Mouse (Mus musculus) layer of hippocampus, adult 11-12 months (tissue): ENCODE measurements around the gene Zfp57.
A peak's percentile ranks its signal among the peaks of the same experiment; 100 is the strongest.
"Not testable (repeated sequence)": the region's sequence is repeated elsewhere in the genome, so short reads cannot be mapped to it uniquely, and the experiment has no call there.

ENCODE experiments used
- DNase-seq: peaks from one replicate; pipeline ENCODE4 v3.0.0; 2022; ENCODE audit warnings: low spot score

Zfp57 gene

DNA sequence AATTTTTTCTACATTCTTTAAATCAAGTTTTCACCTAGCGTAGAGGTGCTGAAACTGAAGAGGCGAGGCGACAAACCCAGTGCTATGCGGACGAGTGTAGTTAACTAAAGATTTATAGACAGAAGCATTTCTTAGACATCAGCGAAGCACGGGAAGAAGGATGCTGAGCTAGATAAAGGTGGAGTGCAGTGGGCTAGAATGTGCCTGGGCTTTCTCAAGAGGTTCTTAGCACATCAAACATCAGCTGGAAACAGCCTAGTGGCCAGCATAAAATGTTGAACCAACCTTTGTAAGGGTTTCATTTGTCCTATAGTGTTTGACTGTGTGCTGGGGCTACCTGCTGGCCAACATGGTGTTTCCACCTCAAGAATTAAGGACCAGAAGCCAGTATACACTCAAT, at the start of gene Zfp57:
TSS of gene Zfp57 (plus strand) at position 301 of the 400 bp plus-strand sequence.
- no peak for DNase-seq

DNA sequence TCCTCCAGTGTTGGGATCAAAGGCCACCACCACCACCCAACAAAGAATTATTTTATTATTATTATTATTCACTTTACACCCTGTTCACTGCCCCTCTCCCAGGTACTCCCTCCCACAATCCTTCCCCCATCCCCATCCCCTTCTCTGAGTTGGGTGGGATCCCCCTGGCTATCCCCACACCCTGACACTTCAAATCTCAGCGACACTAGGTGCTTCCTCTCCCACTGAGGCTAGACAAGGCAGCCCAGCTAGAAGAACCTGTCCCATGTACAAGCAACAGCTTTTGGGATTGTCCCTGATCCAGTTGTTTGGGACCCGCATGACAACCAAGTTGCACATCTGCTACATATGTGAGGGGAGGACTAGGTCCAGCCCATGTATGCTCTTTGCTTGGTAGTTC, 48.3 kb upstream of the Zfp57 start:
- DNase-seq = no peak

DNA sequence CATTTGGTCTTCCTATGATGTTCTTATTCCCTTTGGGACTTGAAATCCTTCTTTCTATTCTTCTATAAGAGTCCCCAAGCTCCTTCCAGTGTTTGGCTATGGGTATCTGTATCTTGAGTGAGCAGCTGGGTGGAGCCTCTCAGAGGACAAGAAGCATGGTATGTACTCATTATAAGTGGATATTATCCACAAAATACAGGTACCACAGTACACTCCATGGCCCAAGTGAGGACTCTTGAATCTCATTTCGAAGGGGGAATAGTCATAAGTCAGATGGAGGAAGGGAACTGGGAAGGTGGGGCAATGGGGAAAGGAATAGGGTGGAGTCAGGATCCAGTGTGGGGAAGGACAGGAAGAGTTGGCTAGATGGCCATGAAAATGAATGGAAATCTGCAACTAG, 47.9 kb upstream of the Zfp57 start:
- no peak for DNase-seq

DNA sequence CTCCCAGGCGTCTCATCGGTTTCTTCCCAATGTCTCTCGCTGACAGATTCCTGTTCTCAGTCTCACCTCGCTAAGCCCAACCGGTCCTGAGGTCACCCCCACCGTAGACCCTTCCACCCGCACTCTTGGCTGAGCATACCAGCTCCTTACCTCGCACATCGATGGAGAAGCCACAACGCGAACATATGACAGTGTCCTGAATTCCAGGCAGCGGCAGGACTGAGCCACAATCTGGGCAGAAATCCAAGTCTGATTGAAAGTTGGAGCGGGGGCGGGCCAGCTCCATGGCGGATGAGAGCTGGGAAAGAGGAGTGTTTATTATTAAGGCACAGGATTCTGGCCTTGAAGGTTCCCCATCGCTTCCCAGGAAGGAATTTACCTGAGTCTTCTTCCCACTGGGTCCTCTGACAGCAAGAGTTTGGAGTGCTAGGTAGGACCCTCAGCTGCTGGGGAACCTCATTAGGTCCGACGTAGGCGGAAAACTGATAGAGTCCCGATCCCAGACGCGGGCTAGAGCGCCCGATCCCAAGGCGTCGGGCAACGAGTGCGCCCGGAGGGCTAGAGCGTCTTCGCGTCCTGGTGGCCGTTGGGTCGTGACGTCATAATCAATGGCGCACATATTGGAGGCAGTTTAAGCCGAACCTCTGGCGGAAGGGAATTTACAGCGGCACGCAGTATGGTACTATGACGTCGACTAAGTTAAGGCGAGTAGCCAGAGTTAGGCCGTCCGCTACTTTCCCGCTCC, 42.8 kb upstream of the Zfp57 start, which contains the start of the genes Znrd1 and Znrd1as:
TSS of gene Znrd1 (minus strand) at position 561 of the 745 bp plus-strand sequence.
TSS of gene Znrd1as (plus strand) at position 594 of the 745 bp plus-strand sequence.
- DNase-seq = peak; percentile 97

DNA sequence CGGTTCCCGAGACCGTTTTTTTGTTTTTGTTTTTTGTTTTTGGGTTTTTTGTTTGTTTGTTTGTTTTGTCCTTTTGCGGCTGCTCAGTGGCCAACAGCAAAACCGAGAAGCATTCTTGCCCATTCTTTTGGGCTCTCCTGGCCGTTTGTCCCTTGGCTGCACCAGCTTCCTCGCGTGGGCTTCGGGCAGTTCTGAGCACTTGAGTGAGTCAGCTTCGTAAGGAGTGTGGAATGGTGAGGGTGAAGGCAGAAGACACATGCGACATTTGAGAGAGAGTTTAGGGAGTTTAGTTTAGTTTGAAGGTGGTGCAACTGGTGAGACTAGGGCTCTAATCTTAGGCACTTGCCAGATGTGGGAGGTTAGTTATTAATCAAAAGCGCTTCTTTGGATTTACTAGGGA, 42.1 kb upstream of the Zfp57 start:
- DNase-seq = no peak

DNA sequence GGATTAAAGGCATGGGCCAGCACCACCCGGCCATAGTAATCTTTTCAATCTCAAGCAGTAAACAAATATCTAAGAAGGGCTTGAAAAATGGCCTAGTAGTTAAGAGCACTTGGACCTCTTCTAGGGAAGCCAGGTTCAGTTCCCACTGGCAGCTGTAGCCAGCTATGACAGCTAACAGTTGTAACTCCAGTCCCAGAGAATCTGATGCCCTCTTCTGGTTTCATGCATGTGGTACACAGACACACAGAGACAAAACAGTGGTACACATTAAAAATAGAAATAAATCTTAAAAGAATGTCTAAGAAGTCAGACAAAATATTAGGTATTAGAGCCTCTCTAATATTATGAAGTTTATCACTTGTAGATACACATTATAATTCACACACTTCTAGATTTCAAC, 39.8 kb upstream of the Zfp57 start:
- no peak for DNase-seq

DNA sequence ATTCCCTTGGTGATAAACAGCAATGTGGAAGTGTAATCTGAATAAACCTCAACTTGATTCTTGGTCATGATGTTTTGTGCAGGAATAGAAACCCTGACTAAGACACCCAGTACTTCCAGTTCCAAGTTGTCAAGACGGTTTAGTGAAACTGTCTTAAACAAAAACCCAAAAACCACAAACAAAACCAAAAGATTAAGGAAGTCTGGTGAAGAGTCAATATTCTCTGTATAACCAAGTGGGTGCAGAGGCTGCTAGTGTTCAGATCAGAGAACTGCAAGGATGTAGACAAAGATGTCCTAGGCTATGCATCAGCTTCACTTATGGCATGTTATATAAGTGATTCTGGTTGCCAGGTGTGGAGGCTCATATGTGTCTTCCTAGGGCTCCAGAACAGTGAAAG, 34.1 kb upstream of the Zfp57 start:
- no peak for DNase-seq

DNA sequence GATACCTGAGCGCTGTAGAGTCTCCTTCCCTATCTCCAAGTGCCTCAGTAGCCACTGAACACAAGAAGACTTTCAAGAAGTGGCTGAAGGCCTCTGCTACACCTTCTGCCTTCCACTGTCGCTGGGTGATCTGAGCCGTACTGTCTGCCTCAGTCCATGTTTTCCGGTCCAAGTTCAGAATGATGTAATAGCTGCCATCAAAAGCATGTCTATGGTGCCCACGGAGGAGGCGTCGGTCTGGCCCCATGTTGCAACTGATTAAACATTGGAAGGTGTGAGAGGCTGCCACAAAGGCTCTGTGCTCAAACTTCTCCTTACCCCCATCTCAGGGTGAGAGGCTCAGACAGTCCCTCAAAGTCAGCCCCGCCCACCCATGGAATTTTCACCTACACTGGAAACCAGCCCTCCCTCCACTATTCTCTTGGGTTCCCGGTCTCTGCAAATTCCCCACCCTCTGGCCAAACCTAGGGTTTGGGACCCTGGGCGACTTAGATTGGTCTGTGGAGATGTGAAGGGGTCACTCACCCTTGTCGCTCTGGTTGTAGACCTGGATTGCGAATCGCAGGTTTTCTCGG, 30.6 kb upstream of the Zfp57 start:
- no peak for DNase-seq

DNA sequence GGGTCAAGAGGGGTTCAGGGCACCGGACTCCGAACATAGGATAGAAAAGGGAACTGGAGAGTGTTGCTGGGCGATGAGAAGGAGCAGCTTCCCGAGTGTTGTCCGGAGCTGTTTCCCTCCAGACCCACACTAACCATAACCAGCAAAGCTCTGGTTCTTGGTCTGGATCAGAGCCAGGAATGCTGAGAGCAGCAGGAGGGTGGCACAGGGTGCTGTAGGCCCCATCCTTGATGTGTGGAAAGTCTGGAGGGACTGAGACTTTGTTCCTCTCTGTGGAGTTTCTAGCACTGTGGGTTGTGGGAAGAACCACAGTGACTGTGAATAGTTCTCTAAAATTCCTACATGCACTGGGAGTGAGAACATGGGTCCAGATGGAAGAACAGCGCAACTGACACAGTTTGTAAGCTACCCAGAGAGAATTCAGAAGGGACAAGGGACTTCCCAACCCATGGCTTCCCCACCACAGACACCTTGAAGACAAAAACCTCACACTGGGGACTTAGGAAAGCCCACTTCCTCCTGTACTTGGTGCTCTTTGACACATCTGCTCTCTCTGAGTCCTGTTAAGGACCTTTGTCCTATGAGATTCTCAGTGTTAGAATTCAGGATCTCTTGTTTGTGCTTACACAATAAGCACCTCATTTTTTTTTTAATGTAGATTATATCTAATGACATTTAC, 29.7 kb upstream of the Zfp57 start:
- DNase-seq = no peak

DNA sequence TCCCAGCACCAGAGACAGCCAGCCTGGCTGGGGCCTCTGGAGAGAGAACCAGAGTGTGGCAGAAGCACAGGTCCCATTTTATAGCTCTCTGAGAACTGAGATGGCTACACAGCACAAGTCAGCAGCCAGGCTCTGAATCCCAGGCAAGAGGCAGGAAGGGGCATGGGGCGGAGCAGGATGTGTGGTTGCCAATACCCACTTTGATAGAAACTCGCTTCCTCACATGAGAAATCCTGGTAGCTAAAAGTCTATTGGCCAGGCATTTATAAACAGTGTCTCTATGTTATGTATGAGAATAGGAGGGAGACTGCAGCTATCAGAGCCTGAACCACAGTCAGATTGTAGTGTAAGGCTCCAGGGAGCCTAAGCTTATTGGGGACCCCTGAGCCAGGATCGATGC, 28.2 kb upstream of the Zfp57 start:
- no peak for DNase-seq

DNA sequence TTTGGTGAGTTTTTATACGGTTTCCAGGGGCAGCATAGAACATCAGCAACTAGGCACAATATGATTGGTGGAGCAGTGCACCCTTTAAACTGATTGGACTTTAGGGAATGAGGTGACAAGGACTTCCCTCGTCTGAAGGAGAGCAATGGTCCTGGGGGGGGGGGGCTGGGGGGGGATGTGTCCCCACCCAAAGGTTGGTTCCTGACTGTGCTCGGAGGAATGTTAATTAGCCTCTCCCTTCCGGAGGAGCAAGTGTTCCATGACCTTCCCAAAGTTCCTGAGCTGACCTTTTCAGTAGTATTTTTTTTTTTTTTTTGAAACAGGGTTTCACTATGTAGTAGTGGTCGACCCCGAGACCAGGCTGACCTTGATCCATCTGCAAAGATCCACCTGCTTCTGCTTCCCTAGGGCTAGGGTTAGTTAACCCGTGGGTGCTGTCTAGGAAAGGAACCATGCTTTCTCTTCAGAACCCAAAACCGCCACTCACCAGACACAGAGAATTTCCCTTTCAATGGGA, 27.6 kb upstream of the Zfp57 start:
- DNase-seq = no peak

DNA sequence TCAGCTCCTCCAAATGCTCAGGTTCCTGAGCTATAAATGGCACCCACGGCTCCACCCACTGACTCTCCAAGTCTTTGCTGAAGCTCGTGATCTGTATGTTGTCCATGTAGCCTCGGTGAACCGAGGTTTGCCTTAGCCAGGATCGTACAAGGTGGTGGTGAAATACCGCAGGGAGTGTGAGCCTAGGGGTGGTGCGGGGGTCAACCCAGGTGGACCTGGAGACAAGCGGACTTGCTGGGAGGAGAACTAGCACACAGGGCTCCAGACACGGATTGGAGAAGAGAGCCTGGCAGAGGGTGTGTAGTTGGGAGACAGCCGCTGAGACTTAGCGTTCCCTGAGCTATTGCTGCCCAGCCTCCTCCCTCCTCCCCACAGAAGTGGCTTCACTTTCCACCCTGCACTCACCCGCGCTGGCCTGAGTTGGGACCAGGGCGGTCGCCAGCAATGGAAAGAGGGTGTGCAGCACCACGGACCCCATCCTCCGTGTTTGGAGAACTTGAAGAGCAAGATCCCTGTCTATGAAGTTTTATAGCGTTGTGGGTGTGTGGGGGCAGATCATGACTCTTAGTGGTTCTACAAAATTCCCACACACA, 19.6 kb upstream of the Zfp57 start, which contains the start of gene 2410137M14Rik:
TSS of gene 2410137M14Rik (minus strand) at position 17 of the 593 bp plus-strand sequence.
- DNase-seq = no peak

DNA sequence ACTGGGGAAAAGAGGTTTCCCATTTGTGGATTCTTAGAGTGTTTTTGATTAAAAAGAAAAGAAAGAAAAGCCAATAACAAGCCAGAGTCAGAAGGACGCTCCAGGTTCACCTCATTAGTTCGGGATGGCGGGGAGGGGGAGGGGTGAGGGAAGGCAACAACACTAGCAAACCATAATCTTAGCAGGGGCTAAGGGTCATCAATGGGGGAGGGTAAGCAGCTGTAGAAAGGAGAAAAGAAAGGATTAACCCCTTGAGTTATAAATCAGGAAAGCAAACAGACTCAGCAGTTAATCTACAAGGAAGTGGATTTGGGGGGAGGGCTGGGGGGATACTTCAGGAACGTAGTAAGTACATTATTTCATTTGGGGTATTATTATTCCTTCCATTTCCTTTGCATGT, 19.1 kb upstream of the Zfp57 start:
- DNase-seq = no peak

DNA sequence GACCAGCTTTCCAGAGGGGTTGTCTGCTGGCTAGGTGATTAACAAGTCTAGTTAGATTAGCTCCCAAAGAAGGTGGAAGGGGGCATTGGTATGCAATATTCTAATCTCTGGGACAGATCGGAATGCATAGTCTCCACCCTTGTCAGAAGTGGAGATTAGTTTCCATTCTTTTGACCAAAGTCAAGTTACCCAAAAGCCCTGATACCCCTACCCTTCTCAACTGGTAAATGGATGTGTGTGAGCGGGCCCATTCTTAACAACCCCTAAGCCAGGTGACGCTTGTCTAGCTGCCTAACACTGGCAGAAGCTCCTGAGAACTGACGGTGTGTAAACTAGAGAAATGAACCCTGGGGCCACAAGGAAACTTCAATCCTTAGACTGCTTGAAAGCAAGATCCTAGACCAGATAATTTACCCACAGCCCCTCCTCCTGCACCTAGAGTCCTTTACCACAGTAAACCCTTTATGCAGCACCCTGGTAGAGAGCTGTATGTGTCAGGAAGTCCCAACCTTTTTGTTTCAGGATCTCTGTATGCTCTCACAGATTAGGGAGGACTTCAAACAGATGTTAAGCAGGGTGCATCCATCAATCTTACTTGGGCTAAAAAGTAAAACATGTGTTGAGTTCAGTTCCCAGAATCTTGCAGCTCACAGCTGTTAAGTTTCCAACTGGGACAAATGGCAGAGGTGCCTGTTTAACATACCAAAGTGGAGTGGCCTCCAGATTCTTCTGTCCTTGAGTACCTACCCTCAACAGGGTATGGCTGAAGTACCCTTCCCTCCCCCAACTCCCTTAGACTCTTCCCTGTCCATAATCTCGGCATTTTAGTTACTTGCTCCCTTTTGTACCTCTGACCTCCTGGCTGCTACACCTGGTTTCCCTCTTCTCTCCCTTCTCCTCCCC, 18.5 kb upstream of the Zfp57 start:
- no peak for DNase-seq

DNA sequence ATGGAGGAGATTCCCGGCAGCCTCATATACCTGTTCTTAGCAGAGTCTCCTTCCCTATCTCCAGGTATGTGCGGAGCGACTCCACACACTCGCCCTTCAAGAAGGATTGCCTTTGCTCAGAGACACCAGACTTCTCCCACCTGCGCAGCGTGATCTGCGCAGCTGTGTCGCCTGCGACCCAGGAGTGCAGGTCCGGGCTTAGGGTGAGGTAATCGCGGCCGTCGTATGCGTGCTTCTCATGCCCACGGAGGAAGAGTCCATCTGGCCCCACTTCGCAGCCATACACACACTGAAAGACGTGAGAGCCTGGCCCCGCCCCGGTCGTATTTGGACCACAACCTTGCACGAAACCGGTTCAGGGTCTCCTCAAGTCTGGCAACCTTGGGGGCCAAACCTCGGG, 12.5 kb upstream of the Zfp57 start:
- DNase-seq = no peak

DNA sequence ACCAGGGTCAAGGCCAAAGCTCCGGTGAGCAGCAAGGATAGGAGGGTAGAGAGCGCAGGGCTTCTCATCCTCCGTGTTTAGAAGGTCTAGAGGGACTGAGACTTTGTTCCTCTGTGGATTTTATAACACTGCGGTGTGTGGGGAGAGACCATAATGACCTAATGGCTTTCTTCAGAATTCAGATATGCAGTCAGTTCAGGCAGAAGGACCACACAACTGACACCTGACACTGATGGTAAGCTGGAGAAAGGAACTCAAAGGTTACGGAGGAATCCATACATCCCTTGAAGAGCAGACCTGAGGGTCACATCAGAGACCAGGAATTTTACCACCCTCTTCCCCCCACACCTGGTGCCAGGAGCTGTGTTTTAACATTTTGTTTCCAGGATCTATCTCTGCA, 11.5 kb upstream of the Zfp57 start, which contains the start of gene H2-M5:
TSS of gene H2-M5 (minus strand) at position 101 of the 400 bp plus-strand sequence.
- no peak for DNase-seq

DNA sequence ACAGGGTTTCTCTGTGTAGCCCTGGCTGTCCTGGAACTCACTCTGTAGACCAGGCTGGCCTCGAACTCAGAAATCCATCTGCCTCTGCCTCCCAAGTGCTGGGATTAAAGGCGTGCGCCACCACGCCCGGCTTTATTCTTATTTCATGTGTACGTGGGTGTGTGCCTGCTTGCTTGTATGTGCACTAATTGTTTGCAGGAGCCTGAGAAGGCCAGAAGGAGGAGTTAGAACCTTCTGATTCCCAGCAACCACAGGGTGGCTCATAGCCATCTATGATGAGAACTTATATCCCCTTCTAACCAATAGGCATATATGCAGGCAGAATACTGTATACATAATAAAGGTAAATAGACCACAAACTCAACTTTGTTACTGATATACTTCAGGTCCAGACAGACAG, 10.3 kb upstream of the Zfp57 start:
- DNase-seq = not testable (repeated sequence)

DNA sequence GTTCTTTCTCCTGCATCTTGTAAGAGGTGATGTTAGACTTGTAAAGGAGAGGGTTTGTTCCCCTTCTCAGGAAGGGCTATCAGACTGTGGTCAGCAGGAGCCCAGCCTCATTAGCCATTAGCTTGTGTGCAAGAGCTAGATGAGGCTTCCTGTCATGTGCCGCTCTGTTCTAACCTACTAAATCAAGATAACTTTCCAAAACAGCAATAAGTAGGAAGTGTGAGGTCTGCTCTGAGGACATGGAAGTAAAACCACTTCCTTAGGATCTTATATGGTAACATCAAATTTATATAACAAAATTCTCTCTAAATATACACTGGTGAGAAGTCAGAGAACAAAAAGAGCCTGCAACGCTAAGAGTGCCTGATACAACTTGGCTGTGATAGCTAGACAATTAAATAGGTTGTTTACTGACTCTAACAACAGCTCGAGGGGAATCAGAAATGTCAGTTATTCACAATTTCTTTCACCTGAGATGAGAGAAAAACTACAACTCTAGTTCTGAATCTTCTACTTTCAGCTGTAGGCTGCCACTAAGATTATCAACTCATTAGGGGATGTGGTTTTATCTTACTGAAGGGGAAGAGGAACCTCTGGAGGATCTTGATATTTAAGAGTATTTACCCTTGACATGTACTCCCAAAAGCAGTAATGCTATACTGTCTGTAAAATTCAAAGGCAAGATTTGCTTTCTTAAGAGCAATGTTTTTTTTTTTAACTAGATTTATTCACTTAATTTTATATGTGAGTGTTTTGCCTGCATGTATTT, 8.4 kb upstream of the Zfp57 start:
- DNase-seq = no peak

DNA sequence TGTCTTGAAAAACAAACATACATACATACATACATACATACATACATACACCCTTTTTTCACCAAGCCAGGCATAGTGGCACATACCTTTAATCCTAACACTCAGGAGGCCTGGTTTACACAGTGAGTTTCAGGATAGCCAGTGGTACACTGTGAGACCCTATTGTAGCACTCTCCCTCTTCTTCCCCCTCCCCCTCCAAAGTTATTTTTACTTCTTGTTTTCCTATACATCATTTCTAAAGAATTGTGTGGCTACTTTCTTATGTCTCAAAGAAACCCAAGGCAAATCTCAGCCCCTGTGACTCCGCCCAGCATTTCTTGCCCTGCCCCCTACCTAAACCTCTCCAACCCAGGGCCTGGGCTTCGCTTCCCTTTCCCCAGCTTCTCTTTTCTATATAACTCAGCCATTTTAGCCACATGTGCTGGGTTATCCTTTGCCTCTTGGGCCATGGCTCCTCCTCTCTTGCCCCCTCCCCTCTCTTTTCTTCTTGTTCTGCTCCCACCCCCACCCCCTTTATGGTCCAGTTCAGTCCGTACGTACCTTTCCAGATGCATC, 7.1 kb upstream of the Zfp57 start:
- no peak for DNase-seq

DNA sequence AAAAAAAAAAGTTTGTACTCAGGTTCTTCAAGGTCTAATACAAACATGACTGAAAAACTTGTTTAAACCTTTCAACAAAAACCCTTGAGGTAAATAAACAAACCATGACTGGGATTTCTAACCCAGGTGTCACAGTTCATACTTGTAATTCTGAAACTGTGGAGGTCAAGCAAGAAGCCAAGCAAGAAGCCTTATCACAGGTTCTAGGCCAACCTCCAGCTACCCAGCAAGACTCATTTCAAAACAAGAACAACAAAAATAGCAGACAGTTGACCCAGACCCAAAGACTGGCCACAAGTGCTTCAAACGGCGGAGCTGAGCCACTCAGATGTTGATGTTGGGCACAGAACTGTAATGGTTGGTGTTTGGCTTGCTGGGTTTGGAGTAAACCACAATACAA, 6.4 kb upstream of the Zfp57 start:
- DNase-seq = no peak
